In the genomic region with DNA sequence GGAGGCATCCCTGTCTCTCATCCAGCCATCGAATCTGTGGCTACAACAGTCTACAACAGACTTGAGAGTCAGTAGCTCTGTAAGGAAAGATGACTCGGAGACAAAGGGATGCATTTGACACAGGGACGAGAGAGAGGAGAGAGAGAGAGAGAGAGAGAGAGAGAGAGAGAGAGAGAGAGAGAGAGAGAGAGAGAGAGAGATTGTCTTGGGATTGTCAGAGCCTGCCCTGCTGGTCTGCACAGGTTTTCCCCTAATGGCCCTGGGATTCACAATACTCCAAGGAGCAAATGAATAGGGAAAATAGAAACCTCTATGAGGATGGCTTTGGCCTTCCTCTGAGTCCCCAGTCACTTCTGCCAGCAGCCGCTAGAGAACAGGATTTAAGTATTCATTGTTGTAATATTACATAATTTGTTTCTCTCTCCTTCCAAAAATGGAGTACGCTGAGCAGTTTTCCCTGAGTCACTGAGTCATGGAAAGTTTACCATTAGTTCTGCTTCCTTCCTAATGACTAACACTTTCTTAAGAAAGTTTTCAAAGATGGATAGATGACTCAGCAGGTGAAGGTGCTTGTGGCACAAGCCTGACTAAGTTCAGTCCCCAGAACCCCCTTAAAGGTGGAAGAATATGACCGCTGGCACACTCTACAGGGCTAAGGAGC, we compare ENCODE assay signal across 9 mouse cellular contexts. TPM values are rescaled to one million over a fixed set of nuclear protein-coding genes. Genes with fewer than 3 reads are reported as not detected.
A peak's percentile ranks its signal among the peaks of the same experiment; 100 is the strongest.
DNase-seq lines count a peak whose midpoint lies in the region; ATAC-seq lines count a peak whose summit lies in the region.
"Had no signal": no experiment of that assay in that cellular context is flagged by ENCODE, and none has a peak within 500 bp of the region (broad histone marks: within the 10 kb centered on the region; RNA-seq: fewer than 3 reads in every experiment).

No protein-coding gene starts in this region.

- peak overlapping the region; percentile 80 for H3K27ac ChIP-seq in macrophage

- peak; percentile 6 for DNase-seq in heart, adult 8-10 months (ENCODE audit: low spot score)
- DNase-seq in heart, postnatal 4 days, result no peak
- DNase-seq in 3134 (ENCODE audit: extremely low read depth, insufficient read length, low spot score), result peak; percentile 72
- DNase-seq in adrenal gland, postnatal 14 days, result no peak
- no peak for DNase-seq in gastrocnemius, postnatal 36 days
- no peak for DNase-seq in adrenal gland, postnatal 25 days

- 33% methylated on average over 6 of the region's 6 CpGs for WGBS in macrophage (ENCODE audit: missing documents)

- no peaks in the 10 kb centered on the region for H3K79me2 ChIP-seq in macrophage (ENCODE audit: inconsistent target)

- H3K36me3 ChIP-seq in macrophage (ENCODE audit: inconsistent target), result no peaks in the 10 kb centered on the region

- intact Hi-C loops in gastrocnemius, postnatal 36 days (cut with DNase I), result loop anchor here (5.0 kb wide), 1 partner anchor 821 kb away; no protein-coding TSS in a partner anchor

- peak overlapping the region; percentile 51; the same call in 1 of the 2 replicates for H3K4me3 ChIP-seq in macrophage (ENCODE audit: inconsistent target)

- ATAC-seq in erythroblast, adult 5-6 weeks (replicated peaks; ENCODE audit: low FRiP score, poor library complexity, severe bottlenecking), result 0 out of 2 replicates have a peak, but pooled peaks have one; percentile 27

RNA-seq across cellular contexts. Expression of gene 1700016C15Rik, which starts 26.3 kb away (rescaled TPM):
- not detected for total RNA-seq in heart, adult 8-10 months (2022)
- not detected for total RNA-seq in heart, postnatal 4 days (2021)
- total RNA-seq in erythroblast, adult 5-6 weeks (2015; ENCODE audit: low replicate concordance), result not detected in 2 replicates
- total RNA-seq in erythroblast, adult 5-6 weeks (2017; ENCODE audit: low replicate concordance), result not detected in 2 replicates
- total RNA-seq in macrophage (2018; cell fraction: chromatin; rRNA removed), result not detected
- total RNA-seq in macrophage (2018; cell fraction: cytosol; rRNA removed), result not detected
- not detected for total RNA-seq in macrophage (2018; cell fraction: nucleus; rRNA removed)
- polyA plus RNA-seq in macrophage (2018), result not detected in 3 replicates
- not detected in 2 replicates for total RNA-seq in adrenal gland, postnatal 14 days (2021)
- total RNA-seq in gastrocnemius, postnatal 36 days (2021), result under 1 TPM in 1 of 2 experiments, not detected in 1; 0.36 TPM
- total RNA-seq in adrenal gland, postnatal 25 days (2021), result not detected in 2 replicates
- polyA plus RNA-seq: liver, embryonic 16.5 days had no signal

Comparison
In these comparisons a context has a peak if more than half of its experiments do, and no peak if none do; other contexts are left out.
1. DNase-seq: peak in heart, adult 8-10 months (single experiment) and 3134 (single experiment); none in heart, postnatal 4 days (single experiment), adrenal gland, postnatal 14 days (single experiment), gastrocnemius, postnatal 36 days (0 of 2) and adrenal gland, postnatal 25 days (single experiment).